Mouse (Mus musculus): ENCODE data around the gene Tvp23a.

- no peak for TF ChIP-seq CTCF (IDR thresholded peaks at IDR 0.05; ENCODE audit: low read depth)
- TF ChIP-seq EP300 (optimal IDR thresholded peaks at IDR 0.05): no peak
Measured at GRCm38 (mm10) chr16:10377286-10377685, 69.9 kb downstream of the Tvp23a start.

All from stomach, postnatal 0 days (tissue).